Mouse (Mus musculus): ENCODE results near the gene Brd2.

DNA sequence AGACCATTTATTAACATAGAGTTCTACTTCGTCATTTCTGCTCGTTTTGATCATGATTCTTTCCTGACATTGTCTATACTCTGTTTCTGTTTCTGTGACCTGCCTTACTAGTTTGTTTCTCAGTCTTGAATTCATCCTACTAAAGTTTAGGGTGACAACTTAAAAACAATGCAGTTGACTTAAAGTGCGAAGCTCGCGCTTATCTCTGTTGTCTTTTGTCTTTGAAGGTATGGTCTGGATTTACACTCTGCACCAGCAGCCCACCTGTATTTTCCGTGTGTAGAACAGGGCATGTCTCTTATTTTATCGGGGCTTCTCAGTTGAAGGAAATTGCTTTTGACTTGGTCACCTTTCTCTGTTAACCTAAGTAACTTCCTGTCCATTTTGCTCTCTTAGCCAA, 677 bp upstream of the Brd2 start:
- TF ChIP-seq POLR2A (IDR thresholded peaks at IDR 0.05; ENCODE audit: borderline replicate concordance, control insufficient read depth, low read depth, low read length) (no peak), CTCF (IDR thresholded peaks at IDR 0.05; ENCODE audit: control insufficient read depth, insufficient read depth, low read length) (no peak)

All from bone marrow, adult 2 months (tissue).